Mouse (Mus musculus) midbrain, embryonic 11.5 days (tissue): ENCODE results near the gene Reep1. TPM values are rescaled to one million over a fixed set of nuclear protein-coding genes. Genes with fewer than 3 reads are reported as not detected.

Source experiments
- ATAC-seq: fragments of 200-750 bp; cut with Nextera tagmentation; 2 replicates; pipeline ENCODE4 v1.8.0; 2017; ENCODE audit warnings: moderate TSS enrichment, moderate library complexity; ENCODE audit not compliant: low FRiP score
- DNase-seq: peaks from one replicate; pipeline ENCODE4 v3.0.0; 2015; ENCODE audit warnings: low spot score; ENCODE audit errors: missing footprints
- H3K27ac ChIP-seq: fragments of 300-500 bp; sonication (generic); 2 replicates; pipeline ENCODE4 v1.5.1; 2014; ENCODE audit warnings: low read depth, low read length
- H3K27me3 ChIP-seq: fragments of 300-500 bp; sonication (generic); 2 replicates; pipeline ENCODE4 v1.6.1; 2014; ENCODE audit warnings: mild to moderate bottlenecking, low read length, moderate library complexity, mixed read lengths; ENCODE audit not compliant: control insufficient read depth, insufficient read depth
- H3K36me3 ChIP-seq: fragments of 300-500 bp; sonication (generic); 2 replicates; pipeline ENCODE4 v1.6.1; 2014; ENCODE audit warnings: mild to moderate bottlenecking, low read length, moderate library complexity, mixed read lengths; ENCODE audit not compliant: control insufficient read depth, insufficient read depth
- H3K4me1 ChIP-seq: fragments of 300-500 bp; sonication (generic); 2 replicates; pipeline ENCODE4 v1.6.1; 2014; ENCODE audit warnings: low read length; ENCODE audit not compliant: control insufficient read depth, insufficient read depth
- H3K4me2 ChIP-seq: fragments of 300-500 bp; sonication (generic); 2 replicates; pipeline ENCODE4 v1.6.1; 2014; ENCODE audit warnings: mild to moderate bottlenecking, moderate library complexity
- H3K4me3 ChIP-seq: fragments of 300-500 bp; sonication (generic); 2 replicates; pipeline ENCODE4 v1.5.1; 2014; ENCODE audit warnings: low read depth, low read length
- H3K9ac ChIP-seq: fragments of 300-500 bp; sonication (generic); 2 replicates; pipeline ENCODE4 v1.6.1; 2014; ENCODE audit warnings: low read length
- H3K9me3 ChIP-seq: fragments of 300-500 bp; sonication (generic); 2 replicates; pipeline ENCODE4 v1.6.1; 2016; ENCODE audit warnings: low read length; ENCODE audit not compliant: control insufficient read depth
- WGBS: fragments of 180-500 bp; shearing (Covaris S2); extraction: QIAGEN DNeasy Blood & Tissue Kit; methylation state at CpG from one replicate; pipeline ENCODE4 v1.1.7; 2014; 5-methylcytosine and 5-hydroxymethylcytosine counted together
- polyA plus RNA-seq: library from polyadenylated mRNA; unstranded; fragments of >200 nt; fragmentation: Nextera tagmentation; extraction: Ambion mirVana; gene quantifications from 2 replicates; pipeline ENCODE4 v1.2.1, GENCODE M21; 2014

Gene Reep1
- polyA plus RNA-seq, 1 experiment from 2014 or later, result 72.1 TPM

DNA sequence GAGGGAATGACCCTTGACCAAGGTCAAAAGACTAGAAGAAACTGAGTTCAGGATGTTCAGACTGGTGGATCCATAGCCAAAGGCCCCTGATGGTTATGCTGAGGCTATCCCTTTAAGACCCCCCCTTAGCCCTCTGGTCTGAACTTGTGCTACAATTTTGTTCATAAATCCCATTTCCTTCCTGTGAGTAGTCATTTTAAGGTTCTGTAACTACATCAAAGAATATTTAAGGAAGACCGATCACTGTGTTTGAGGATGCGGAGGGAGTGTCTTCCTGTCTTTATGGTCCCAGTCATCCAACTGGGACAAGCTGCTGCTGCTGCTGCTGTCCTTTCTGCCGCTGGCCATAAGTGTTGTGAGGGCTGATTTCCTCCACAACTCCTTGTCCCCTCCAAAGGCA lies 3.0 kb downstream of the Reep1 start:
- no peak overlapping the region for H3K9ac ChIP-seq
- no peaks in the 10 kb centered on the region for H3K27me3 ChIP-seq
- no peaks in the 10 kb centered on the region for H3K36me3 ChIP-seq
- no peak for ATAC-seq
- 91% methylated on average over 3 of the region's 3 CpGs for WGBS
- H3K4me1 ChIP-seq, result peaks cover 10% of the 10 kb centered on the region
- H3K4me3 ChIP-seq, result no peak overlapping the region
- no peaks in the 10 kb centered on the region for H3K9me3 ChIP-seq
- H3K27ac ChIP-seq, result no peak overlapping the region
- H3K4me2 ChIP-seq, result no peak overlapping the region
- DNase-seq, result no peak

- Histone ChIP-seq H3K27ac (no peak overlapping the region), H3K27me3 (no peaks in the 10 kb centered on the region), H3K4me3 (no peak overlapping the region), H3K9ac (no peak overlapping the region), H3K4me2 (no peak overlapping the region), H3K9me3 (no peaks in the 10 kb centered on the region), H3K36me3 (no peaks in the 10 kb centered on the region), H3K4me1 (peaks cover 10% of the 10 kb centered on the region)
- ATAC-seq (no peak), DNase-seq (no peak)
- WGBS, result 91% methylated on average over 5 of the region's 5 CpGs
Measured at GRCm38 (mm10) chr6:71711201-71711600, 3.8 kb downstream of the Reep1 start.

- Histone ChIP-seq H3K4me3 (no peak overlapping the region), H3K27ac (no peak overlapping the region), H3K36me3 (no peaks in the 10 kb centered on the region), H3K4me1 (peaks cover 6% of the 10 kb centered on the region), H3K9ac (no peak overlapping the region), H3K4me2 (no peak overlapping the region), H3K9me3 (no peaks in the 10 kb centered on the region), H3K27me3 (no peaks in the 10 kb centered on the region)
- WGBS, result 71% methylated on average over 2 of the region's 2 CpGs
- ATAC-seq, result no peak
- no peak for DNase-seq
Measured at GRCm38 (mm10) chr6:71713532-71713931, 6.2 kb downstream of the Reep1 start.

GRCm38 (mm10) chr6:71715006-71715405 lies 7.6 kb downstream of the Reep1 start:
- Histone ChIP-seq H3K4me2 (no peak overlapping the region), H3K4me1 (no peaks in the 10 kb centered on the region), H3K27me3 (no peaks in the 10 kb centered on the region), H3K4me3 (no peak overlapping the region), H3K36me3 (no peaks in the 10 kb centered on the region), H3K9me3 (no peaks in the 10 kb centered on the region), H3K27ac (no peak overlapping the region), H3K9ac (no peak overlapping the region)
- WGBS, result 84% methylated on average over 5 of the region's 5 CpGs
- no peak for ATAC-seq
- no peak for DNase-seq

- H3K4me1 ChIP-seq, result no peaks in the 10 kb centered on the region
- H3K4me2 ChIP-seq, result no peak overlapping the region
- ATAC-seq (no peak), DNase-seq (no peak)
- H3K27me3 ChIP-seq, result no peaks in the 10 kb centered on the region
- 94% methylated on average over 5 of the region's 5 CpGs for WGBS
- no peaks in the 10 kb centered on the region for H3K36me3 ChIP-seq
- H3K9me3 ChIP-seq, result no peaks in the 10 kb centered on the region
- no peak overlapping the region for H3K4me3 ChIP-seq
- H3K27ac ChIP-seq, result no peak overlapping the region
- H3K9ac ChIP-seq, result no peak overlapping the region
Measured at GRCm38 (mm10) chr6:71716434-71716833, 9.1 kb downstream of the Reep1 start.

- WGBS, result 79% methylated on average over 2 of the region's 2 CpGs
- no peak overlapping the region for H3K9ac ChIP-seq
- H3K9me3 ChIP-seq, result no peaks in the 10 kb centered on the region
- no peaks in the 10 kb centered on the region for H3K27me3 ChIP-seq
- DNase-seq (no peak), ATAC-seq (no peak)
- H3K27ac ChIP-seq, result no peak overlapping the region
- no peak overlapping the region for H3K4me3 ChIP-seq
- H3K36me3 ChIP-seq, result no peaks in the 10 kb centered on the region
- H3K4me1 ChIP-seq, result 0 out of 2 replicates have a peak, but pooled peaks cover 5% of the 10 kb centered on the region
- no peak overlapping the region for H3K4me2 ChIP-seq
Measured at GRCm38 (mm10) chr6:71718322-71718721, 11.0 kb downstream of the Reep1 start.

- Histone ChIP-seq H3K4me1 (0 out of 2 replicates have a peak, but pooled peaks cover 5% of the 10 kb centered on the region), H3K27ac (no peak overlapping the region), H3K9me3 (no peaks in the 10 kb centered on the region), H3K4me3 (no peak overlapping the region), H3K36me3 (no peaks in the 10 kb centered on the region), H3K9ac (no peak overlapping the region), H3K4me2 (no peak overlapping the region), H3K27me3 (no peaks in the 10 kb centered on the region)
- DNase-seq (no peak), ATAC-seq (no peak)
- 74% methylated on average over 4 of the region's 4 CpGs for WGBS
Measured at GRCm38 (mm10) chr6:71719302-71719701, 11.9 kb downstream of the Reep1 start.

GRCm38 (mm10) chr6:71722988-71723387 lies 15.6 kb downstream of the Reep1 start:
- no peak overlapping the region for H3K9ac ChIP-seq
- no peaks in the 10 kb centered on the region for H3K9me3 ChIP-seq
- H3K4me3 ChIP-seq, result no peak overlapping the region
- no peak for DNase-seq
- 0 out of 2 replicates have a peak, but pooled peaks cover 5% of the 10 kb centered on the region for H3K4me1 ChIP-seq
- no peaks in the 10 kb centered on the region for H3K27me3 ChIP-seq
- WGBS, result 25% methylated on average over 2 of the region's 2 CpGs
- ATAC-seq, result no peak
- H3K27ac ChIP-seq, result no peak overlapping the region
- H3K36me3 ChIP-seq, result no peaks in the 10 kb centered on the region
- H3K4me2 ChIP-seq, result no peak overlapping the region

DNA sequence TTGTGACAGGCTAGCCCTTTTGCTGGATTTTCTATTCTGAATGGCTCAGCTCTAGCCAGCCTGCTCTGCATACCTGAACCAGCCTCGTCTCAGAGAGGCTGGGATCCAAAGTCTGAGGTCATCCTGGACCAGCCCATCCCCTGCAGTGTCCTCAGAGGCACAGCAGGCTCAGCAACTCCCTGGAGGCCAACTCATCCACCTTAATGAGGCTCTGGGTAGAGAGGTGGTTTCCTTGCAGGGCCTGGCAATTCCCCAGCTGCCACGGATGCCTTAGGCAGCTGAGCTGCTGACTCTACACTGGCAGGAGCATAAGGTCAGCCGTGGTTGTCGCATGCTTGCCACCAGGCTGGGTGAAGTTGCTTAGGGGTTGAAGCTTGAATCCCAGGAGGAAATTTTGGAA lies 16.2 kb downstream of the Reep1 start:
- H3K4me1 ChIP-seq, result 0 out of 2 replicates have a peak, but pooled peaks cover 5% of the 10 kb centered on the region
- WGBS, result 46% methylated on average over 4 of the region's 4 CpGs
- ATAC-seq (no peak), DNase-seq (no peak)
- no peak overlapping the region for H3K4me3 ChIP-seq
- H3K27me3 ChIP-seq, result no peaks in the 10 kb centered on the region
- no peak overlapping the region for H3K9ac ChIP-seq
- H3K27ac ChIP-seq, result no peak overlapping the region
- H3K4me2 ChIP-seq, result no peak overlapping the region
- no peaks in the 10 kb centered on the region for H3K36me3 ChIP-seq
- H3K9me3 ChIP-seq, result no peaks in the 10 kb centered on the region

- DNase-seq (no peak), ATAC-seq (no peak)
- H3K36me3 ChIP-seq, result no peaks in the 10 kb centered on the region
- no peak overlapping the region for H3K4me2 ChIP-seq
- H3K9me3 ChIP-seq, result no peaks in the 10 kb centered on the region
- H3K27me3 ChIP-seq, result no peaks in the 10 kb centered on the region
- H3K9ac ChIP-seq, result no peak overlapping the region
- 94% methylated on average over 7 of the region's 7 CpGs for WGBS
- 0 out of 2 replicates have a peak, but pooled peaks cover 5% of the 10 kb centered on the region for H3K4me1 ChIP-seq
- no peak overlapping the region for H3K27ac ChIP-seq
- H3K4me3 ChIP-seq, result no peak overlapping the region
Measured at GRCm38 (mm10) chr6:71726710-71727109, 19.3 kb downstream of the Reep1 start.
